Mouse (Mus musculus) CD4-positive, CD25-positive, alpha-beta regulatory T cell, adult 2 months (primary cell): ENCODE measurements around the gene Ptcd1.
"Not testable (repeated sequence)": the region's sequence is repeated elsewhere in the genome, so short reads cannot be mapped to it uniquely, and the experiment has no call there.

Source experiments
- DNase-seq: peaks from one replicate; pipeline ENCODE4 v3.0.0-alpha.2; 2012; ENCODE audit warnings: low read depth, low spot score

Ptcd1 gene

DNA sequence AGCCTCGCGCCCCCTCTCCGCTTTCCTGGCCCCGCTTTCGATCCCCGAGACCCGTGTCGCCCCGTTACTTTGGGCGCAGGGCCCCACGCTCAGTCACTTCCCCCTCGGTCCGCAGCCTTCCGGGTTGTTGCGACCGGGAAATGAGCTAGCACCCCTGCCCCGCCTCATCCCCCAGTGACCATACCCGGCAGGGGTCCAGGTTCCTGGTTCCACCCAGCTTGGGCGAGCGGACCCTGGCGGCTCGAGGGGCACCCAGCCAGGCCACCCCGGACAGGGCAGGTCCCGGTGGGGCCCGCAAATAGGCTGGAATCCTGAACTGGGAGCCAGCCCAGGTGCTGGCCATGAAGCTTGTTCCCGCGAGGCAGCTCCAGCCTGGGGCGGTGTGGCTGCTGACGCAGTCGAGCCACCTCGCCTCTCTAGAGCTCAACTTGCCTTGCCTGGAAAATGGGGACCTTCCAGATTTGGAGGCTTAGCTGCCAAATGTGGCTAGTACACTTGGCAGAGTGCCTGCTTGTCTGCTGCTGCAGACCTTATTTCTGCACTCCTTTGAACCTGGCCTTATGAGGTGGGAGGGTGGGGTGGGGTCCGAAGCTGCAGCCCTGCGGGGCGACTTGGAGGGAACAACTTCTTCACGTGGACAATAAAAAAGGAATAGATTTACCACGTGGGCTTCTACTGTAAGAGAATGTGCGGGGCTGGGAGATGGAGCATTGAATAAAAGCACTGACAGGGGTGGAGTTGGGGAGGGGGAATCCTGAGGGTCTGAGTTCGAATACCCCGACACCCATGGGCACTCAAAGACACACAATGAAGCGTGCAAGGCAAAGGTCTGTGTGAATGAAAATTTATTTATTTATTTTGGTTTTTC, 52.1 kb downstream of the Ptcd1 start:
- peak; percentile 65 for DNase-seq

- peak; percentile 81 for DNase-seq
Measured at GRCm38 (mm10) chr5:145114071-145114605, 52.8 kb downstream of the Ptcd1 start, which contains the start of gene Arpc1b. Gene Arpc1b, plus strand, starts transcription at chr5:145114215.

DNA sequence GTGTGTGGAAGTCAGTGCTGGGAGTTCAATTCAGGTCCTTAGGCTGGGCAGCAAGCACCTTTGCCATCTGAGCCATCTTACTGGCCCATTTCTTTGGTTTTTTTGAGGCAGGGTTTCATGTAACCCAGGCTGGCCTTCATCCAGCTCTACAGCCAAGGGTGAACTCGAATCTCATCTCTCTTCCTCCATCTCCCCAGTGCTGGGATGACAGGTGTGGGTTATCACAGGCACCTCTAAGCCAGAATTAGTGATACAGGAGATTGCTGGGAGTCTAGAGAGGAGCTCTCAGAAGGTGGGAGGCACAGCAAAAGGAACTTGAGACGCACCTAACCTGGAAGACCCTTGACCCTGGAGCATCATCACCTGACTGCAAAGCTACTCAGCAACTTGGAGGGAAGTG, 53.5 kb downstream of the Ptcd1 start:
- no peak for DNase-seq

DNA sequence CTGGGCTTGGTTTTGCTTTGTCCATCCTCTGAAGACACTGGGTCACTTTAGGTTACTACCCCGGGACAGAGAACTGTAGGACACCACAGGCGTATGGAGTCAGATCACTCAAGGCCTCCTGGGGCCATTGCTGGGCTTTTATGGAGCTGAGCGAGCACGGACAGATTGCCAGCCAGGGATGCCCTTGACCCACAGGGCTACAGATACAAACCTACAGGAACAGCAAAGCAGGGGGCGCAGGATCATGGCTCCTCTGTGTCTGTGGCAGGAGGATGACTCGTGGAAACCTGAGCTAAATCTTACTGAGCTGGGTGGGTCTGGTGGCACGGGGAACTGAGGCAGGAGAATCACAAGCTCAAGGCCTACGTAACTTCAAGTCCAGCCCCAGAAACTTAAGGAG, 54.3 kb downstream of the Ptcd1 start:
- no peak for DNase-seq

DNA sequence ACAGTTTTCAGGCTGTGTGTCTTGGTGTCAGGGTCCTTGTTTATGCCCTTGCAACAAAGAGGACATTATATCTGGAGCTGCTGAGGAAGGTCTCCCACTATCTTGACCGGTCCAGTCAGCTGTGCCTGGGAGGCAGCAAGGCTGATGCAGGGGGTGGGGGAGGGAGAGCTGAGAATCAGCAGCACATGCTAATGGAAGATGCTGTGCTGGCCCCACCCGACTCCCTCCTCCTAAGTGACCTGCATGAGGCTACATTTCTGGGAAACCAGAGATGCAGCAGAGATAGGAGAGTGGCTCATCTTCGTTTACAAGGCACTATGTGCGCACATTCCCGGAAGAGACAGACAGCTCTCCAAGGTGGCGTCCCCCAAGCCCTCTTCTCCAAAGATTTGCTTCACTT, 56.5 kb downstream of the Ptcd1 start:
- no peak for DNase-seq

DNA sequence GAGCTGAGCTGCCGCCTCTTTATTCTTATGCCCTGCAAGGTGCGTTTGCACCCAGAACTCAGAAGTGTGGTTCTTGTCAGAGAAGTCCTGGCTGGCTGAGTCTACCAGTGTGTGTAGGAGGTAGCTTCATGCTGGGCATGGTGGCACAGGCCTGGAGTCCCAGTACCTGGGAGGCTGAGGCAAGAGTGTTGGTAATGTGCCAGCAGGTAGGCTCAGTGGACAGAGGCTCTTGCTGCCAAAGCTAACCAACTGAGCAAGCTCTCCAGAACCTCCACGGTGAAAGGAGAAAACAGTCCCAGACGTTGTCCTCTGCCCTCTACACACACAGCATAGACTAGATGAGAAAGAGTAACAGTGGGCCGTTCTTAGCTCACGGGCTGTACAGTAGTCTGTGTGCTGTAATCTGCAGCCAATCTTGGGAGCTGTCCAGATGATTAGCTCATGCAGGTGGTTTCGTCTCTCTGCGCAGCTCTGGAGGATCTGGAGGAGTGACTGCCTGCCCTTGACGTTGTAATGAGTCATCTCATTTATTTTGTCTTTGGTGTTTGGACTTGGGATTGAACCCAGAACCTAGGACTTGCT, 61.1 kb downstream of the Ptcd1 start:
- DNase-seq, result no peak

GRCm38 (mm10) chr5:145104328-145104727, 62.6 kb downstream of the Ptcd1 start:
- no peak for DNase-seq

DNA sequence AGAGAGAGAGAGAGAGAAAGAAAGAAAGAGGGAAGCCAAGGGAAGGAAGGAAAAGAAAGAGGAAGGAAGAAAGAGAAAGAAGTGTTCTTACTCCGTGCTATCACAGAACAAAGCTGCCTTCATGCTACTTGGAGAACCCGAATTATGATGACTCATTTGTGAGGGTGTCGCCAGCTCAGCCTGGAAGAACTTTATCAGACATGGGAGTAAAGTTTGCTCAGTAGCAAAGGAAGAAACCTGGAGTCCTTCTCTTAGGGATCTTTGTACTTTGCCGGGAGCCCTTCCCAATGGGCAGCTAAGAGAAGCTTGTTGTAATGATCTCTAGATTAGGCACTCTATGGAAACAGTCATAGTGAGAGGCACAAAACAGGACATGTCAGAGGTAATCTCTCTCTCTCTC, 64.2 kb downstream of the Ptcd1 start:
- no peak for DNase-seq

GRCm38 (mm10) chr5:145101451-145101850, 65.5 kb downstream of the Ptcd1 start:
- not testable (repeated sequence) for DNase-seq

DNA sequence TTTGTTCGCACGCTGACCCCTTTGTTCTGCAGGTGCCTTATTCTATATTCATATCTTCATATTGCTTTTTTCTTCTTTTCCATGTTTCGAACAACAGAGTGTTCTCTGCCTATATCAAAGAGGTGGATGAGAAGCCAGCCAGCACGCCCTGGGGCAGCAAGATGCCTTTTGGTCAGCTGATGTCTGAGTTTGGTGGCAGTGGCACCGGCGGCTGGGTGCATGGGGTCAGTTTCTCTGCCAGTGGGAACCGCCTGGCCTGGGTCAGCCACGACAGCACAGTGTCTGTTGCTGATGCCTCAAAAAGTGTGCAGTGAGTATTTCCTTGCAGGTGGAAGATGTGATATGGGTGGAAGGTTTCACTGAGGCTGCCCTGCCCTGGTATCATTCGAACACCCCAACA, 65.9 kb downstream of the Ptcd1 start:
- DNase-seq, result no peak

GRCm38 (mm10) chr5:145098340-145098821, 68.5 kb downstream of the Ptcd1 start:
- DNase-seq, result no peak
